Mouse (Mus musculus): ENCODE data around the gene Rtn2.

Rtn2 gene

GRCm38 (mm10) chr7:19316451-19317161, 34.2 kb downstream of the Rtn2 start:
- DNase-seq (ENCODE audit: low read depth, low spot score), result no peak

- no peak for DNase-seq (ENCODE audit: low read depth, low spot score)
Observed at GRCm38 (mm10) chr7:19318201-19318600, 35.8 kb downstream of the Rtn2 start.

DNA sequence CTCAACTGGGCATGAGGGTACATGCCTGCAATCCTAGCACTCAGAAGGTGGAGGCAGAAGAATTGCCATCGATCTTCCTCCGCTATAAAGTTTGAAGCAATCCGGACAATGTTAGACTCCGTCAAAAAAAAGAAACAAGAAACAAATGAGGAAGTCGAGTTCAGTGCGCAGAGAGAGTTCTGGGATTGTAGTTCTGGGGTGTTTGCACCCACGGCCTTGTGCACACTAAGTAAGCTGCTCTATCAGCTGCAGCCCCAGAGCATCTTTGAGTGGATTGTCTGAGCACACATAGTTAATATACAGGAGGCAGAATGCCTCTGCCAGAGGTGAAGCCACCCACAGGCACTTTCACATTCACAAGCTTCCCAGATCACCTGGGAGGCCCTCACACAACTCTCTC, 36.3 kb downstream of the Rtn2 start:
- DNase-seq (ENCODE audit: low read depth, low spot score), result no peak

GRCm38 (mm10) chr7:19319458-19319857, 37.0 kb downstream of the Rtn2 start:
- DNase-seq (ENCODE audit: low read depth, low spot score), result no peak

GRCm38 (mm10) chr7:19319906-19320305, 37.5 kb downstream of the Rtn2 start:
- DNase-seq (ENCODE audit: low read depth, low spot score), result peak; percentile 95

- DNase-seq (ENCODE audit: low read depth, low spot score), result no peak
Observed at GRCm38 (mm10) chr7:19320637-19321036, 38.2 kb downstream of the Rtn2 start.

- DNase-seq (ENCODE audit: low read depth, low spot score), result no peak
Observed at GRCm38 (mm10) chr7:19321464-19321863, 39.0 kb downstream of the Rtn2 start.

GRCm38 (mm10) chr7:19322489-19322888, 40.1 kb downstream of the Rtn2 start:
- DNase-seq (ENCODE audit: low read depth, low spot score), result no peak

GRCm38 (mm10) chr7:19324221-19324620, 41.8 kb downstream of the Rtn2 start:
- DNase-seq (ENCODE audit: low read depth, low spot score), result no peak

DNA sequence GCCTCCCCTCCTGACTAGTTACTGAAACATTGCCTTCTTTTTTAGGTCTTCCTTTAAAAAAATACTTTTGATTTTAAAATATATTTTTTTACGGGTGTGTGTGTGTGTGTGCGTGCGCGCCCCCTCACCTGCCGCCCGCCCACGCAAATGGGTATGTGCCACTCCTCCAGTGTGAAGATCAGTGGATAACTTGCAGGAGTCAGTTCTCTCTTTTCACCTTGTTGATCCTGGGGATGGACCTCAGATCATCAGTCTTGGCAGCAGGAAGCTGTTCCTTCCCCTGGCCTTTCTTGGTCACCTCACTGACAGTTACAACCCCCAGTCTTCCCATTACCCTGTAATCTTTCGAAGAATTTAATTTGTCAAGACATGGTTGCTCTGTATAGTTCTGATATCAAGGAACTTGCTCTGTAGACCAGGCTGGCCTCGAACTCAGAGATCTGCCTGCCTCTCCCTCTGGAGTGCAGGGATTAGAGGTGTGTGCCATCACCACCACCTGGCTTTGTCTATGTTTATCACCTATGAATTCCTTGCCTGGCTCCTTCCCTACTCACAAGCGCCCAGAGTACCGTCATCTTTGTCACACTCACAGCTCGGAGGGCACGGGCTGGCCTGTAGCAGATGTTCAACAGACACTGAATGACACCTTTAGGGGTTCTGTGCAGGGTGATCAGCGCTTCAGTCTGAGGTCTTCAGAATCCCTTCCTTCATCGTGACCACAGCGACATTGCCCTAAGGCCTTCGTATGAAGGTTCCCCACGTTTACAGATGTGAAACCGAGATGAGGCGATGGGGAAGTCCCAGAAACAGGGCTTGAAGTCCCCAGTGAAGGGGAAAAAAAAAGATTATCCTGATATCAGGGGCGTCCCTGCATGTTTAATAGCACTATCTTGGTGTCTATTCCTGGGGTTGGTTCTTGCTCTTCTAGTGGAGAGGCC, 43.1 kb downstream of the Rtn2 start:
- DNase-seq (ENCODE audit: low read depth, low spot score), result no peak

GRCm38 (mm10) chr7:19326359-19326758, 43.9 kb downstream of the Rtn2 start:
- DNase-seq (ENCODE audit: low read depth, low spot score), result peak; percentile 76

DNA sequence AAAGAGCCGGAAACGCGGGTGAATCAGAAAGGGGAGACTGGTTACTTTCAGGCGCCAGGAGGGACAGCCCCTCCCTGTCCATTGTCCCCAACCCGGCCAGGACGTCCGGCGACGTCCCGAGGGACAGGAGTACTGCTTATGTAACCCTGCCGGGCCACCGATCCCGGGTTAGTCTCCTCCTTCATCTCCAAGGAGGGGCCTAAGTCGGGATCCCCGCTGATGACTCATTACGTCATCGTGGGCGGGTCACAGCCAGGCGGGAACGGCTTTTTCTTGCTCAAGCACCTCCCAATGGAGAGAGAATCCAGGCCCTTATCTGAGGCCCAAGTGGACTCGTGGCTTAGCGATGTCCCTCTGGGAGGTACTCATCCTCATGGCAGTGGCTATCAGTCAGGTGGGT, 44.7 kb downstream of the Rtn2 start:
- DNase-seq (ENCODE audit: low read depth, low spot score), result peak; percentile 84

GRCm38 (mm10) chr7:19327782-19328181, 45.4 kb downstream of the Rtn2 start:
- no peak for DNase-seq (ENCODE audit: low read depth, low spot score)

DNA sequence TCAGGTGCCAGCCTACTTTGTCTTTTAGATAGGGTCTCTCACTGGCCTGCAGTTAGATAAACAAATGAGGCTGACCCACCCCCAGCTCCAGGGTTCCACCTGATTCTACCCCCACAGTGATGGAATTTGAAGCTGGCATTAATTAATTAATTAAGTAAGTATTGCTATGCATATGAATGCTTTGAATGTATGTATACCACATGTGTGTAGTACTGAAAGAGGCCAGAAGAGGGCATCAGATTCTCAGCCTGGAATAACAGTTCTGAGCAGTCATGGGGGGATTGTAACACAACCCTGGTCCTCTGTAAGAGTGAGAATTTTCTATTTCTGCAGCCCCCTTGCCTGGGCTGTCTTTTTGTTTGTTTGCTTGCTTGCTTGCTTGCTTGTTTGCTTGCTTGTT, 46.0 kb downstream of the Rtn2 start:
- no peak for DNase-seq (ENCODE audit: low read depth, low spot score)

GRCm38 (mm10) chr7:19331910-19332309, 49.5 kb downstream of the Rtn2 start:
- DNase-seq (ENCODE audit: low read depth, low spot score), result no peak

DNA sequence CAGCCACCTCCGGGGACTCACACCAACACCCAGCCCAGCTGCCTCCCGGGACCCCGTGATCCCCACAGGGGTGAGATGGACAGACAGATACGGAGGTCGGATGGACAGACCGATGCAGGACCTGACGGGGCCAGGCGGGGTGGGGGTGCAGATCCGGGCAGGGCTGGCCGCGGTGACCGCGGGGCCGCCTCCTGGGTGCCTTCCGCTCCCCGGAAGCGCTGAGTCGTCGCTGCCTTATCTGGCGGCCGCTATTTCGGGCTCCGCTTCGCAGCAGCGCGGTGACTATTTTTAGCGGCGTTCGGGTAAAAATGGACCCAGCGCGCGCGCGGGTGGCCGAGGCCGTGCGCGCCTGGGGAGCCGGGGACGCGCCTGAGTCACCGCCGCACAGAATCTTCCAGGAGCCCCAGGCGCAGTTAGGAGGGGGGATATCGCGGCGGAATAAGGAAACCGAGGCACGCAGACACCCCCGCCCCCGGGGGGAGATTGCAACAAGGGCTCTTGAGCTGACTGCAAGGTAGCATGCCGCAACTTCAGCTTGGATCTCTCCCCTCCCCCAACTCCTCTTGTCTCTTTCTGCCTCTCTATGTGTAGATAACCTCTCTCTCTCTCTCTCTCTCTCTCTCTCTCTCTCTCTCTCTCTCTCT, 50.4 kb downstream of the Rtn2 start:
- peak; percentile 74 for DNase-seq (ENCODE audit: low read depth, low spot score)

DNA sequence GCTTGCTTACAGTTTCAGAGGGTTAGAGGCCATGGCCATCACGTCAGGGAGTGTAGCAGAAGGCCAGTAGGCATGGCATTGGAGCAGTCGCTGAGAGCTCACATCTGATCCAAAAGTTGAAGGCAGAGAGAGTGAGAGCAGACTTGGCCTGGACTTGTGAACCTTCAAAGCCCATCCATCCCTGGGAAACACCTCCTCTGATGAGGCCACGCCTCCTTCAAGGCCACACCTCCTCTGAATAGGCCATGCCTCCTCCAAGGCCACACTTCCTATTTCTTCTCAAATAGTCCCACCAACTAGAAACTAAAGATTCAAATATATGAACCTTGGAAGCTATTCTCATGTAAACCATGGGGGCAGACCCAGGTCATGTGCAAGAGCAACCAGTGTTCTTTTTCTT, 53.2 kb downstream of the Rtn2 start:
- DNase-seq (ENCODE audit: low read depth, low spot score), result no peak

GRCm38 (mm10) chr7:19337122-19337521, 54.7 kb downstream of the Rtn2 start:
- no peak for DNase-seq (ENCODE audit: low read depth, low spot score)

GRCm38 (mm10) chr7:19338060-19338459, 55.6 kb downstream of the Rtn2 start:
- DNase-seq (ENCODE audit: low read depth, low spot score), result no peak

DNA sequence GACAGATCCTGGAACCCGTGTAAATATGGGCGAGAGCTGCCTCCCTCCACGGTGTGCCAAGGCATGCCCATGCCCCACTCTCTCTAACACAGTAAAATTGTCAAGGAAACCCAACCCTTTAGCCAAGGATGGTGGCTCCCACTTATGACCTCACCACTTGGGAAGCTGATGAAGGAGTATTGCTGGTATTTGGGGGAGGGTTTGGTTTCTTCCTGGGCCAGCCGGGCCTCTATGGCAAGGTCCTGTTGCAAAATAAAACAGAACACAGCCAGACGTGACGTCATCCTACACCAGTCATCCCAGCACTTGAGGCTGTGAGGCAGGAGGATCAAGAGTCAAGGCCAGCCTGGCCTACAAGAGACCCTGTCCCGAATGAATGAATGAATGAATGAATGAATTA, 56.2 kb downstream of the Rtn2 start:
- DNase-seq (ENCODE audit: low read depth, low spot score), result no peak

GRCm38 (mm10) chr7:19341250-19341649, 58.8 kb downstream of the Rtn2 start:
- DNase-seq (ENCODE audit: low read depth, low spot score), result no peak

DNA sequence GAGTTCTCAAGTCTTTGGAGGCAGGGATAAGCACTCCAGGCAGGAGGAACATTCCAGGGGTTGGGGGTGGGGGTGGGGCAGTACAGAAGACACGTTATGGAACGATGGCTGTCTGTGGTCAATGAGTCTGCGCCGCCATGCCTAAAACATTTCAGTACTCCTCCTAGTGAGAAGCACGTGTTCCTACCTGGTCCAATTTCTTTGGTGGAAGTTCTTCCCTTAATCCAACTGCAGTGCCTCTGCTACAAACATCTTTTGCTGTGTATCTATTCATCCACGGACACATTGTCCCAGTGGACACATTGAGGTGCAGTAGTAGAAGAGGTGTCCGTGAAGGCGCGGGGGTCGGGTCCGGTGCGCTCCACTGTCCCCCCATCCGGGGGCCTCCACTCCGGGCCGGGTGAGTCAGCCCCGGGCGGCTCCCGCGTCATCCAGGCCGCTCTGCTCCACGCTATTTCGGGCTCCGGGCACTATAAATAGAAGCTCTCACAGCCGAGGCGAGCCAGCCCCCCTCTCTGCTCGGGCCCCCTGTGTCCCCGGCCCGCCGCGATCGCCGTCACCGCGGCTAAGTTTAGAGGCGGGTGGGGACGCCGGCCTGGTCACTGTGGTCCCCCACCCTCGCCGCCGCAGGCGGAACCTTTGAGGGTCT, 59.5 kb downstream of the Rtn2 start:
- DNase-seq (ENCODE audit: low read depth, low spot score), result peak; percentile 47
